Mouse (Mus musculus): ENCODE results near the gene Aprt.

GRCm38 (mm10) chr8:122525004-122525403 is 51.7 kb downstream of the Aprt start:
- TF ChIP-seq CTCF (IDR thresholded peaks at IDR 0.05; ENCODE audit: low read depth) (no peak), EP300 (IDR thresholded peaks at IDR 0.05; ENCODE audit: low read depth) (peak; percentile 51; the same call in 1 of the 2 replicates)
